Mouse (Mus musculus) liver, embryonic 13.5 days (tissue): ENCODE measurements around the gene Smarca2. TPM values are rescaled to one million over a fixed set of nuclear protein-coding genes. Genes with fewer than 3 reads are reported as not detected.
A peak's percentile ranks its signal among the peaks of the same experiment; 100 is the strongest.
"Not testable (repeated sequence)": the region's sequence is repeated elsewhere in the genome, so short reads cannot be mapped to it uniquely, and the experiment has no call there.

ENCODE experiments used
- ATAC-seq: fragments of 200-750 bp; cut with Nextera tagmentation; 2 replicates; pipeline ENCODE4 v1.8.0; 2017; ENCODE audit warnings: low read depth, mild to moderate bottlenecking, moderate number of reproducible peaks, moderate library complexity
- DNase-seq: peaks from one replicate; pipeline ENCODE4 v3.0.0; 2022
- H3K27ac ChIP-seq: fragments of 300-500 bp; sonication (generic); 2 replicates; pipeline ENCODE4 v1.5.1; 2015; ENCODE audit warnings: moderate library complexity, mild to moderate bottlenecking, inconsistent platforms
- H3K27me3 ChIP-seq: fragments of 300-500 bp; sonication (generic); 2 replicates; pipeline ENCODE4 v1.6.1; 2015; ENCODE audit warnings: mild to moderate bottlenecking, inconsistent platforms
- H3K36me3 ChIP-seq: fragments of 300-500 bp; sonication (generic); 2 replicates; pipeline ENCODE4 v1.6.1; 2015; ENCODE audit warnings: mild to moderate bottlenecking, inconsistent platforms
- H3K4me1 ChIP-seq: fragments of 300-500 bp; sonication (generic); replicated peaks from 2 replicates; pipeline ENCODE4 v1.6.1; 2015; ENCODE audit warnings: inconsistent platforms
- H3K4me2 ChIP-seq: fragments of 300-500 bp; sonication (generic); 2 replicates; pipeline ENCODE4 v1.6.1; 2015; ENCODE audit warnings: inconsistent platforms, mild to moderate bottlenecking, moderate library complexity
- H3K4me3 ChIP-seq: fragments of 300-500 bp; sonication (generic); replicated peaks from 2 replicates; pipeline ENCODE4 v1.5.1; 2015; ENCODE audit warnings: mild to moderate bottlenecking, inconsistent platforms
- H3K9ac ChIP-seq: fragments of 300-500 bp; sonication (generic); 2 replicates; pipeline ENCODE4 v1.6.1; 2015; ENCODE audit warnings: mild to moderate bottlenecking, inconsistent platforms
- H3K9me3 ChIP-seq: fragments of 300-500 bp; sonication (generic); replicated peaks from 2 replicates; pipeline ENCODE4 v1.6.1; 2016; ENCODE audit warnings: inconsistent platforms
- WGBS: fragments of 180-500 bp; shearing (Covaris S2); methylation state at CpG from one replicate; pipeline ENCODE4 v1.1.7; 2015; ENCODE audit not compliant: insufficient replicate concordance; 5-methylcytosine and 5-hydroxymethylcytosine counted together
- polyA plus RNA-seq: library from polyadenylated mRNA; unstranded; fragments of >200 nt; fragmentation: Nextera tagmentation; extraction: Ambion mirVana; gene quantifications from 2 replicates; pipeline ENCODE4 v1.2.1, GENCODE M21; 2015

The Smarca2 gene
- polyA plus RNA-seq, 1 experiment from 2014 or later = 4.8 TPM

DNA sequence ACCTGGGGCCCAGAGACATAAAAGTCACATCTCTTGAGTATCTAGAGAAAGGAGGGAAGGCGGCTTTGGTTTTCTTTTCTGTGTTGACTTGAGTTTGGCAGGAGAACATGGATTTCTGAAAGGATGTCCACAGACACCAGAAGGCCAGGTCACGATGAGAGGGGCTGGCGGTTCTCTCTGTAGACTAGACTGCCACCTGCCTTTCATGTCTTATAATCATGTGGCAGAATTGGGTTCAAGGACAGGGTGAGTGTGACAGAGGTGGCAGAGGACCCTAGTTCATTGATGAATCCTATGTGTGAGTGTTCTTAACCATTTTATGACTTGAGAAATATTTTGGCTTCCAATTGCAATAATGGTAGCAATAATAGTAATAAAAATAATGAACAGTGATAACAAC is 56.3 kb downstream of the Smarca2 start:
- no peak overlapping the region for H3K4me2 ChIP-seq
- H3K27ac ChIP-seq = no peak overlapping the region
- no peak overlapping the region for H3K4me3 ChIP-seq
- WGBS = 75% methylated on average over 3 of the region's 3 CpGs
- ATAC-seq = no peak
- no peaks in the 10 kb centered on the region for H3K27me3 ChIP-seq
- no peaks in the 10 kb centered on the region for H3K36me3 ChIP-seq
- no peak overlapping the region for H3K9ac ChIP-seq
- H3K4me1 ChIP-seq = no peaks in the 10 kb centered on the region
- DNase-seq = no peak
- no peaks in the 10 kb centered on the region for H3K9me3 ChIP-seq

DNA sequence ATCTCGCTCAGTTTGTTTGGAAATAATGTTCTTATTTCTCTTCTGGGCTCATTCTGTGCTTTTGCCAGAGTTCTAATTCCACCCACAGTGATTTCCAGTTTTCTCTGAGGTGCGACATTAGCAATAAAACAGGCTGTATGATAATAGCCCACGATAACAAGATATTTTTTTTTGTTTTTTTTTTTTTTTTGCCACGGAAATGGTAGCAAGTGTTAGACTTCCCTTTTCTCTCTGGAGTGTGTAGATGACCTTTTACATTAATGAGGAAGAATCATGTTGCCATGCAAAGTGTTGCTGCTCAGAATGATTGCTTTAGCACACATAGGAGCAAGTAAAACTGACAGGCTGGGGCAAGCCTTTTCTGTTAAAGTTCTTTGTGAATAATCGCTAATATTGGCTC is 61.5 kb downstream of the Smarca2 start:
- Histone ChIP-seq H3K9me3 (no peaks in the 10 kb centered on the region), H3K9ac (no peak overlapping the region), H3K4me3 (no peak overlapping the region), H3K4me1 (peaks cover 8% of the 10 kb centered on the region; the same call in 1 of the 2 replicates), H3K27me3 (no peaks in the 10 kb centered on the region), H3K27ac (no peak overlapping the region), H3K4me2 (no peak overlapping the region), H3K36me3 (no peaks in the 10 kb centered on the region)
- ATAC-seq = no peak
- no peak for DNase-seq
- WGBS = 45% methylated on average over 5 of the region's 5 CpGs

DNA sequence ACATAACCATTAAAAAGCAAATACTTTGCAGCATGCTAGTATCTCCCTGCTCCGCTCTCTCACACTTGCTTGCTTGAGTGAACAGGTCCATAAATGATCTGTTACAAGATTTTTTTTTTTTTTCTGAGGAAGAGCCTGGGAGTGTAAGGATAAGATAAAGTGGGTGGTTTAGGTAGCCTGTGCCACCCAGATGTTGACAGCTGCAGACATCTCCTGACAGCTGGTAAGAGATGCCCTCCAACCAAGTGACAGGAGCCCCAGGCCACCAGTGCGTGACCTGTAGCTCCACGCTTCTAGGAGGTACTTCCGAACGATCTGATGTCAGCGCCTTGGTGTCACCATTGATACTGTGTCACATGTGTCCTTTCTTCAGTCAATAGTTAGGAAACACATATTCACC is 65.2 kb downstream of the Smarca2 start:
- Histone ChIP-seq H3K27me3 (no peaks in the 10 kb centered on the region), H3K9me3 (no peaks in the 10 kb centered on the region), H3K4me2 (no peak overlapping the region), H3K4me3 (no peak overlapping the region), H3K36me3 (no peaks in the 10 kb centered on the region), H3K9ac (no peak overlapping the region), H3K27ac (no peak overlapping the region), H3K4me1 (peaks cover 8% of the 10 kb centered on the region; the same call in 1 of the 2 replicates)
- ATAC-seq (peak; percentile 83), DNase-seq (no peak)
- WGBS = 66% methylated on average over 6 of the region's 6 CpGs

DNA sequence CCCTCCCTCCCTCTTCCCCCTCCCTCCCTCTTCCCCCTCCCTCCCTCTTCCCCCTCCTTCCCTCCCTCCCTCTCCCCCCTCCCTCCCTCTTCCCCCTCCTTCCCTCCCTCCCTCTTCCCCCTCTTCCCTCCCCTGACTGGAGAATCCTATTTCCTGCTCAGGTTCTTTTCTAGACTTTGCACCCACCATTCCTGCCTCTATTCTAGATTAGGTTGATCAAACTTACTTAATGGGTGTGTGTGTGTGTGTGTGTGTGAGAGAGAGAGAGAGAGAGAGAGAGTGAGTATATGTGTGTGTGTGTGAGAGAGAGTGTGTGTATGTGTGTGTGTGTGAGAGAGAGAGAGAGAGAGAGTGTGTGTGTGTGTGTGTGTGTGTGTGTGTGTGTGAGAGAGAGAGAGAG is 66.6 kb downstream of the Smarca2 start:
- not testable (repeated sequence) for H3K9me3 ChIP-seq, H3K4me2 ChIP-seq, DNase-seq, H3K4me3 ChIP-seq, H3K36me3 ChIP-seq, H3K27me3 ChIP-seq, H3K9ac ChIP-seq, H3K27ac ChIP-seq, H3K4me1 ChIP-seq, ATAC-seq

DNA sequence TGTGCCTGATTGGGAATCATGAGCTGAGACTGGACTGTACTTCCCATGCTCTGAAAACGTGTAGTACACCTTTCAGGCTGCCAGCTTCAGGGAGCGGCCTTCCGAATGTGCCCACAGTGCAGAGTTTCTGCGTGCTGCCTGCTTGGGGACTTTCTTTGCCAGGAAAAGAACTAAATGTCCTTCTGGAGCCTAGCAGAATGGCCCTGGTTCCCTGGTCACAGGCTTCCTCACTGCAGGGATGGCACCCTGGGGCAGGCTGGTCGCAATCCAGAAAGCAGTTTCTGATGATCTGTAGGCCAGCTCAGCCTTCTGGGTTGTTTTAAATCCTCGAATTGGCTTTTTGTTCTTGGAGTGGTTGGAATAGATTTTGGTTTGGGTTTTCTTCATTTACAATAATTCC is 71.1 kb downstream of the Smarca2 start:
- no peak for DNase-seq
- H3K4me2 ChIP-seq = no peak overlapping the region
- no peak overlapping the region for H3K9ac ChIP-seq
- H3K9me3 ChIP-seq = no peaks in the 10 kb centered on the region
- no peaks in the 10 kb centered on the region for H3K4me1 ChIP-seq
- WGBS = 61% methylated on average over 6 of the region's 6 CpGs
- H3K36me3 ChIP-seq = no peaks in the 10 kb centered on the region
- H3K27me3 ChIP-seq = no peaks in the 10 kb centered on the region
- no peak for ATAC-seq
- no peak overlapping the region for H3K27ac ChIP-seq
- H3K4me3 ChIP-seq = no peak overlapping the region

DNA sequence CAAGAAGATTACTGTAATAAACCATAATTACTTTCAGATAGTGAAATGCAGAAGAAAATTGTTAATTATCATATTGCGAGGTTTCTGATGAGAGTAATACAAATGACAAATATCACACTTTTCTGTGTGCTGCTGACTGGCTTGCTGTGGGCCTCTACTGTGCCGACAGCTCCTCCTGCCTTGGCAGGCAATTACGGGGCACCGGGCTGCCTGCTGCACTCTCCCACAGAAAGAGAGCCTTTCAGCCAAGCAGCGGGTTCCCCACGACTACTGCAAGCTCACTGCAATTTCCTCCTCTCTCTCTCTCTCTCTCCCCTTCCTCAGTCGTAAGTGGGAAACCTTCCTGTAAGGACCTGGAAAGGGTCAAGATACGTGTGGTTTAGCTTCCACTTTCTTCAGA is 73.7 kb downstream of the Smarca2 start:
- Histone ChIP-seq H3K27me3 (no peaks in the 10 kb centered on the region), H3K4me2 (no peak overlapping the region), H3K9ac (no peak overlapping the region), H3K4me1 (no peaks in the 10 kb centered on the region), H3K4me3 (no peak overlapping the region), H3K9me3 (no peaks in the 10 kb centered on the region), H3K36me3 (no peaks in the 10 kb centered on the region), H3K27ac (no peak overlapping the region)
- 58% methylated on average over 8 of the region's 8 CpGs for whole genome bisulfite sequencing
- DNase-seq (no peak), ATAC-seq (no peak)

DNA sequence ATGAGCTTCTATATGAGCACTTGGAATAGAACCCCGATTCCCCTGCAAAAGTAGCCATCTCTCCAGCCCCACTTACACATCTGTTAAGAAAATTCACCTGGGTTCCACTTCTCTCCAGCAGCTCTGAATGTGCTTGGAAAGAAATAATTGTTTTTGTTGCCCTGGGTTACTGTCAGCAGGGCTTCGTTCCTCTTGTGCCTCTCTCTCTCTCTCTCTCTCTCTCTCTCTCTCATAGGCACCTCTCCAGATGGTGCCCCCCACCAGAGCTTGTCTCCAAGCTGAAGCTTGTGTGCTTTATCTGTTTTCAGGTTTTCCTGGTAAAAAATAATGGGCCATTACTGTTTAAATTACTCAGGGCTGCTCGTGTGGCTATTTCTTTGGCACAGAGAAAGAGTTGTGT is 74.8 kb downstream of the Smarca2 start:
- Histone ChIP-seq H3K4me2 (no peak overlapping the region), H3K27ac (no peak overlapping the region), H3K4me3 (no peak overlapping the region), H3K4me1 (no peaks in the 10 kb centered on the region), H3K9me3 (no peaks in the 10 kb centered on the region), H3K9ac (no peak overlapping the region), H3K36me3 (no peaks in the 10 kb centered on the region), H3K27me3 (no peaks in the 10 kb centered on the region)
- DNase-seq (no peak), ATAC-seq (no peak)
- whole genome bisulfite sequencing = 62% methylated on average over 3 of the region's 3 CpGs

DNA sequence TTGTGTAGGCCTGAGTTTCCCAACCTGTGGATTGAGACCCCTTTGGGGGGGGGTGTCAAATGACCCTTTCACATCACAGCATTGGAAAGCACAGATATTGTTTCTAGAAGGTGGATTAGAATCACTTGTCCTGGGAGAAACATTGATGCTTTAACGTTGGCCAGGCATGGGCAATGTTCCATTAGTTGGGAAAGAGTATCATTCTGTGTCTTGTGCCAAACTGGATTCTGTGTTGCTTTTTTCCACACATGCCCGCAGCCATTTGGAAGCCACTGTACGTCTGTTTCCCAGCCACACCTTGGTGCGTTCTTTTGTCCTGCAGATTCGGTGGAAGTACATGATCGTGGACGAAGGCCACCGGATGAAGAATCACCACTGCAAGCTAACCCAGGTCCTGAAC is 76.7 kb downstream of the Smarca2 start:
- WGBS = 78% methylated on average over 8 of the region's 8 CpGs
- Histone ChIP-seq H3K4me1 (no peaks in the 10 kb centered on the region), H3K4me2 (no peak overlapping the region), H3K27me3 (no peaks in the 10 kb centered on the region), H3K36me3 (no peaks in the 10 kb centered on the region), H3K9ac (no peak overlapping the region), H3K9me3 (no peaks in the 10 kb centered on the region), H3K4me3 (no peak overlapping the region), H3K27ac (no peak overlapping the region)
- DNase-seq = no peak
- no peak for ATAC-seq

DNA sequence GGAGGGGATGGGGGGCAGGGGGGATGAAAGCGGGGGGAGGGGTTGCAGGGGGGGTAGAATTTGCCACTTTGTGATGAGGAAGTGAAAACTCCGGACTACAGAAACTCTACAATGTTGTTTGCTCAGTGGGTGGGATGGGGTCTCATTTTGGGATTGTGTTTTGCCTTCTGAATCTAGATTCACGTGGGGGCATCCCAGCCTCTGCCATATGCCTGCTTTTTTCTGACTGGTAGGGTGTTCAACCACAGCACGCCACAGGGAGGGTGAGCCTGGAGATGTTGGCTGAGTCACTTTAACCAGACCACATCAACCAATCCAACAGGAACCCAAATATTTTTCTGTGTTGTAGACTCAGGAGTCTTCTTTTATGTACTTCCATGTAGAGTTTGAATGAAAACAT is 77.3 kb downstream of the Smarca2 start:
- no peaks in the 10 kb centered on the region for H3K4me1 ChIP-seq
- no peak overlapping the region for H3K9ac ChIP-seq
- DNase-seq = no peak
- H3K27ac ChIP-seq = no peak overlapping the region
- no peaks in the 10 kb centered on the region for H3K36me3 ChIP-seq
- no peaks in the 10 kb centered on the region for H3K9me3 ChIP-seq
- no peak overlapping the region for H3K4me3 ChIP-seq
- H3K4me2 ChIP-seq = no peak overlapping the region
- H3K27me3 ChIP-seq = no peaks in the 10 kb centered on the region
- 67% methylated on average over 4 of the region's 4 CpGs for WGBS
- ATAC-seq = no peak

DNA sequence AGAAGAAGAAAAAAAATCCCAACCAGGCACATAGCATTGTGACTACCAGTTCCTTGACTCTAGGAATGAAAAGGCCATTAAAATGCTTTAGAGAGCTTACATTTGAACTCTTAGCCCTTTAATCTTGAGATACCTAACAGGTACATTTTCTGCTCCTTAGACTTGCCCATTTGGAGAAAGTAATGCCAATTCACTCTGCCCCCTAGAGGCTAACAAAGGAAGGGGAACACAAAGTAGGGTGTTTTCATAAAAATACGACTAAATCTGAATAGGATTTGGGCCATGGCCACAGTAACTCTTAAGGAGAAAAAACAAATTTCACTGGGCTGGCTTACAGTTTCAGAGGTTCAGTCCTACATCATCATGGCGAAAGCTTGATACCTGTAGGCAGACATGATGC is 77.9 kb downstream of the Smarca2 start:
- no peak overlapping the region for H3K4me2 ChIP-seq
- H3K4me1 ChIP-seq = no peaks in the 10 kb centered on the region
- no peak overlapping the region for H3K27ac ChIP-seq
- H3K27me3 ChIP-seq = no peaks in the 10 kb centered on the region
- H3K9me3 ChIP-seq = no peaks in the 10 kb centered on the region
- ATAC-seq (no peak), DNase-seq (no peak)
- no peak overlapping the region for H3K9ac ChIP-seq
- WGBS = 65% methylated on average over 2 of the region's 2 CpGs
- H3K4me3 ChIP-seq = no peak overlapping the region
- no peaks in the 10 kb centered on the region for H3K36me3 ChIP-seq

DNA sequence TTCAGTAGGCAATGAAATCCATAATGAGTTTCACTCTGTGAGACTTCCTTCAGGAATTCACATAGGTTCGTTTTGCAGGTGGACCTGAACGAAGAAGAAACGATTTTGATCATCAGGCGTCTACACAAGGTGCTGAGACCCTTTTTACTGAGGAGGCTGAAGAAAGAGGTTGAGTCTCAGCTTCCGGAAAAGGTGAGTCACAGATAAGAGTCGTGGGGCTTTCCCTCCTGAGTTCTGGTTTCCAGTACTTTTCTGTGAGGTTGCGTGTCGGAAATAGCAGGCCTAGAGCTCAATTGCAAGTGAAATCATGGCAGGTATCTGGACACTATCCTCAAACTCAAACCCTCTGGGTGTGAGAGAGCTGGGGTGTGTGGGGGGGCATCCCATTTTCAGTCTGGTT is 78.9 kb downstream of the Smarca2 start:
- Histone ChIP-seq H3K27me3 (no peaks in the 10 kb centered on the region), H3K4me3 (no peak overlapping the region), H3K9me3 (no peaks in the 10 kb centered on the region), H3K9ac (no peak overlapping the region), H3K27ac (no peak overlapping the region), H3K4me1 (no peaks in the 10 kb centered on the region), H3K4me2 (no peak overlapping the region), H3K36me3 (no peaks in the 10 kb centered on the region)
- DNase-seq (no peak), ATAC-seq (no peak)
- 77% methylated on average over 8 of the region's 8 CpGs for WGBS

DNA sequence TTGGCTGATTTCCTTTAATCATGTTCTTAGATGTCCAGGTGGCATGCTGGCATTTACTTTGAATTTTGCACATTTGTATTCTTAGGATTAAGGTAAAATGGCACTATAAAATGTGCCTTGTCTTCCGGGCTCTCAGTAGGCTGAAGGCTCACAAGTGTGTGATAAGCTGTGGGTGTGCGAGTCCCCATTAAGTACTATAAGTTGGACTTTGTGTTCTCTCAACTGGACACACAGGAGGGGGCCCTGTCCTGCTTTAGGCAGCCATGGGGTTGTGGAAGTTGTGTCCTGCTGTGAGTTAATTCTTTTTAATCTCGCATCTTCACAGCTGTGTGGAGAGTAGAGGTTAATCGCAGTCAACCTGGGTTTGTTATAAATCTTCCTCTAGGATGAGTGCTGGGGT is 85.7 kb downstream of the Smarca2 start:
- Histone ChIP-seq H3K4me1 (no peaks in the 10 kb centered on the region), H3K27me3 (no peaks in the 10 kb centered on the region), H3K9me3 (no peaks in the 10 kb centered on the region), H3K4me2 (no peak overlapping the region), H3K27ac (no peak overlapping the region), H3K9ac (no peak overlapping the region), H3K4me3 (no peak overlapping the region), H3K36me3 (no peaks in the 10 kb centered on the region)
- ATAC-seq = no peak
- no peak for DNase-seq
- WGBS = 70% methylated on average over 4 of the region's 4 CpGs

DNA sequence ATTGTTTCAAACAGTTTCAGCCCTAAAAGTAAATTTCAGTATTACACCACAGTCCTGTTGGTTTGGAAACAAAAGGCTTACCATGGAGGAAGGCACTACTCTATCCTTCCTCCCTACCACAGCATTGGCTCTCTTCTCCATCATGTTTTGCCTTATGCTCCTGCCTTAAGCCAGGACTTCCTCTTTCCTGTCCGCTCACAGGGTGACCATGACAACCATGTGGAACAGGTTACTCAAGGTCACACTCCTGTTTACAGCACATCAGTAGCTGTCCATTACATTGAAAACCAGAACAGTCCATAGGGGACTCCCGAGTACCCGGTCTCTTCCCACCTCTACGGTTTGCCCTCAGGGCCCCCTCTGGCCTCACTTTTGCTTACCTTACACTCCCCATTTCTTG is 92.3 kb downstream of the Smarca2 start:
- H3K36me3 ChIP-seq = 0 out of 2 replicates have a peak, but pooled peaks cover 6% of the 10 kb centered on the region
- H3K27me3 ChIP-seq = no peaks in the 10 kb centered on the region
- ATAC-seq (no peak), DNase-seq (no peak)
- H3K4me2 ChIP-seq = no peak overlapping the region
- H3K9ac ChIP-seq = no peak overlapping the region
- H3K4me3 ChIP-seq = no peak overlapping the region
- 64% methylated on average over 4 of the region's 4 CpGs for WGBS
- no peak overlapping the region for H3K27ac ChIP-seq
- H3K4me1 ChIP-seq = no peaks in the 10 kb centered on the region
- H3K9me3 ChIP-seq = no peaks in the 10 kb centered on the region
